Mouse (Mus musculus) midbrain, embryonic 11.5 days (tissue): ENCODE data around the gene Vmp1. TPM values are rescaled to one million over a fixed set of nuclear protein-coding genes. Genes with fewer than 3 reads are reported as not detected.

Experiments
- ATAC-seq: fragments of 200-750 bp; cut with Nextera tagmentation; 2 replicates; pipeline ENCODE4 v1.8.0; 2017; ENCODE audit warnings: moderate TSS enrichment, moderate library complexity; ENCODE audit not compliant: low FRiP score
- DNase-seq: peaks from one replicate; pipeline ENCODE4 v3.0.0; 2015; ENCODE audit warnings: low spot score; ENCODE audit errors: missing footprints
- H3K27ac ChIP-seq: fragments of 300-500 bp; sonication (generic); 2 replicates; pipeline ENCODE4 v1.5.1; 2014; ENCODE audit warnings: low read depth, low read length
- H3K27me3 ChIP-seq: fragments of 300-500 bp; sonication (generic); 2 replicates; pipeline ENCODE4 v1.6.1; 2014; ENCODE audit warnings: mild to moderate bottlenecking, low read length, moderate library complexity, mixed read lengths; ENCODE audit not compliant: control insufficient read depth, insufficient read depth
- H3K36me3 ChIP-seq: fragments of 300-500 bp; sonication (generic); 2 replicates; pipeline ENCODE4 v1.6.1; 2014; ENCODE audit warnings: mild to moderate bottlenecking, low read length, moderate library complexity, mixed read lengths; ENCODE audit not compliant: control insufficient read depth, insufficient read depth
- H3K4me1 ChIP-seq: fragments of 300-500 bp; sonication (generic); 2 replicates; pipeline ENCODE4 v1.6.1; 2014; ENCODE audit warnings: low read length; ENCODE audit not compliant: control insufficient read depth, insufficient read depth
- H3K4me2 ChIP-seq: fragments of 300-500 bp; sonication (generic); 2 replicates; pipeline ENCODE4 v1.6.1; 2014; ENCODE audit warnings: mild to moderate bottlenecking, moderate library complexity
- H3K4me3 ChIP-seq: fragments of 300-500 bp; sonication (generic); 2 replicates; pipeline ENCODE4 v1.5.1; 2014; ENCODE audit warnings: low read depth, low read length
- H3K9ac ChIP-seq: fragments of 300-500 bp; sonication (generic); 2 replicates; pipeline ENCODE4 v1.6.1; 2014; ENCODE audit warnings: low read length
- H3K9me3 ChIP-seq: fragments of 300-500 bp; sonication (generic); 2 replicates; pipeline ENCODE4 v1.6.1; 2016; ENCODE audit warnings: low read length; ENCODE audit not compliant: control insufficient read depth
- WGBS: fragments of 180-500 bp; shearing (Covaris S2); extraction: QIAGEN DNeasy Blood & Tissue Kit; methylation state at CpG from one replicate; pipeline ENCODE4 v1.1.7; 2014; 5-methylcytosine and 5-hydroxymethylcytosine counted together
- polyA plus RNA-seq: library from polyadenylated mRNA; unstranded; fragments of >200 nt; fragmentation: Nextera tagmentation; extraction: Ambion mirVana; gene quantifications from 2 replicates; pipeline ENCODE4 v1.2.1, GENCODE M21; 2014

Vmp1 gene
- polyA plus RNA-seq, 1 experiment from 2014 or later, result 93.7 TPM

- Histone ChIP-seq H3K4me1 (no peaks in the 10 kb centered on the region), H3K27ac (no peak overlapping the region), H3K4me3 (no peak overlapping the region), H3K9me3 (no peaks in the 10 kb centered on the region), H3K36me3 (no peaks in the 10 kb centered on the region), H3K4me2 (no peak overlapping the region), H3K27me3 (no peaks in the 10 kb centered on the region), H3K9ac (no peak overlapping the region)
- WGBS, result 83% methylated on average over 1 of the region's 1 CpGs
- ATAC-seq (no peak), DNase-seq (no peak)
Measured at GRCm38 (mm10) chr11:86649542-86649941, 34.1 kb downstream of the Vmp1 start.

GRCm38 (mm10) chr11:86647706-86648447 lies 35.8 kb downstream of the Vmp1 start:
- Histone ChIP-seq H3K9ac (no peak overlapping the region), H3K4me3 (no peak overlapping the region), H3K9me3 (no peaks in the 10 kb centered on the region), H3K4me1 (no peaks in the 10 kb centered on the region), H3K27me3 (no peaks in the 10 kb centered on the region), H3K36me3 (no peaks in the 10 kb centered on the region), H3K27ac (no peak overlapping the region), H3K4me2 (no peak overlapping the region)
- DNase-seq (no peak), ATAC-seq (no peak)
- WGBS, result 85% methylated on average over 15 of the region's 15 CpGs

- Histone ChIP-seq H3K9me3 (no peaks in the 10 kb centered on the region), H3K4me1 (no peaks in the 10 kb centered on the region), H3K27ac (no peak overlapping the region), H3K36me3 (no peaks in the 10 kb centered on the region), H3K4me3 (no peak overlapping the region), H3K9ac (no peak overlapping the region), H3K27me3 (no peaks in the 10 kb centered on the region), H3K4me2 (no peak overlapping the region)
- ATAC-seq (no peak), DNase-seq (no peak)
- 96% methylated on average over 3 of the region's 3 CpGs for WGBS
Measured at GRCm38 (mm10) chr11:86646885-86647459, 36.7 kb downstream of the Vmp1 start.

GRCm38 (mm10) chr11:86646136-86646834 lies 37.4 kb downstream of the Vmp1 start:
- Histone ChIP-seq H3K27me3 (no peaks in the 10 kb centered on the region), H3K27ac (no peak overlapping the region)

GRCm38 (mm10) chr11:86644553-86644952 lies 39.1 kb downstream of the Vmp1 start:
- no peaks in the 10 kb centered on the region for H3K27me3 ChIP-seq
- ATAC-seq (no peak), DNase-seq (no peak)
- H3K4me2 ChIP-seq, result no peak overlapping the region
- no peak overlapping the region for H3K27ac ChIP-seq
- WGBS, result 94% methylated on average over 4 of the region's 4 CpGs
- no peaks in the 10 kb centered on the region for H3K9me3 ChIP-seq
- no peak overlapping the region for H3K4me3 ChIP-seq
- no peaks in the 10 kb centered on the region for H3K4me1 ChIP-seq
- H3K36me3 ChIP-seq, result no peaks in the 10 kb centered on the region
- H3K9ac ChIP-seq, result no peak overlapping the region

More at GRCm38 (mm10) chr11:86646136-86646834, 37.4 kb downstream of the Vmp1 start:
- Histone ChIP-seq H3K9ac (no peak overlapping the region), H3K4me1 (no peaks in the 10 kb centered on the region), H3K36me3 (no peaks in the 10 kb centered on the region), H3K4me3 (no peak overlapping the region), H3K9me3 (no peaks in the 10 kb centered on the region), H3K4me2 (no peak overlapping the region)
- ATAC-seq (no peak), DNase-seq (no peak)
- 62% methylated on average over 7 of the region's 7 CpGs for WGBS

- 92% methylated on average over 4 of the region's 4 CpGs for WGBS
- no peaks in the 10 kb centered on the region for H3K36me3 ChIP-seq
- no peak overlapping the region for H3K4me3 ChIP-seq
- H3K4me2 ChIP-seq, result no peak overlapping the region
- no peak for DNase-seq
- ATAC-seq, result no peak
- no peaks in the 10 kb centered on the region for H3K27me3 ChIP-seq
- no peak overlapping the region for H3K9ac ChIP-seq
- H3K27ac ChIP-seq, result no peak overlapping the region
- H3K4me1 ChIP-seq, result no peaks in the 10 kb centered on the region
- H3K9me3 ChIP-seq, result no peaks in the 10 kb centered on the region
Measured at GRCm38 (mm10) chr11:86641714-86642113, 41.9 kb downstream of the Vmp1 start.

GRCm38 (mm10) chr11:86637697-86638096 lies 45.9 kb downstream of the Vmp1 start:
- H3K4me2 ChIP-seq, result no peak overlapping the region
- H3K4me1 ChIP-seq, result no peaks in the 10 kb centered on the region
- DNase-seq, result no peak
- 77% methylated on average over 2 of the region's 2 CpGs for WGBS
- H3K9me3 ChIP-seq, result no peaks in the 10 kb centered on the region
- no peaks in the 10 kb centered on the region for H3K36me3 ChIP-seq
- no peak overlapping the region for H3K4me3 ChIP-seq
- H3K9ac ChIP-seq, result no peak overlapping the region
- ATAC-seq, result no peak
- H3K27me3 ChIP-seq, result no peaks in the 10 kb centered on the region
- H3K27ac ChIP-seq, result no peak overlapping the region

GRCm38 (mm10) chr11:86634396-86634795 lies 49.2 kb downstream of the Vmp1 start:
- ATAC-seq, result no peak
- Histone ChIP-seq H3K27me3 (no peaks in the 10 kb centered on the region), H3K9me3 (no peaks in the 10 kb centered on the region), H3K27ac (no peak overlapping the region), H3K4me3 (no peak overlapping the region), H3K4me1 (no peaks in the 10 kb centered on the region), H3K4me2 (no peak overlapping the region), H3K9ac (no peak overlapping the region), H3K36me3 (no peaks in the 10 kb centered on the region)
- WGBS, result 90% methylated on average over 6 of the region's 6 CpGs
- DNase-seq, result no peak

GRCm38 (mm10) chr11:86629941-86630340 lies 53.7 kb downstream of the Vmp1 start:
- ATAC-seq, result no peak
- Histone ChIP-seq H3K4me2 (no peak overlapping the region), H3K9ac (no peak overlapping the region), H3K4me1 (no peaks in the 10 kb centered on the region), H3K9me3 (no peaks in the 10 kb centered on the region), H3K27me3 (no peaks in the 10 kb centered on the region), H3K36me3 (no peaks in the 10 kb centered on the region), H3K4me3 (no peak overlapping the region), H3K27ac (no peak overlapping the region)
- no peak for DNase-seq
- WGBS, result 92% methylated on average over 7 of the region's 7 CpGs
